Mouse (Mus musculus): ENCODE results near the gene Nrarp. TPM values are rescaled to one million over a fixed set of nuclear protein-coding genes. Genes with fewer than 3 reads are reported as not detected.

Gene Nrarp
- 5.3 to 6.8 TPM (median 6.0 TPM) in 4 replicates for total RNA-seq (2023; ENCODE audit: inconsistent age)

DNA sequence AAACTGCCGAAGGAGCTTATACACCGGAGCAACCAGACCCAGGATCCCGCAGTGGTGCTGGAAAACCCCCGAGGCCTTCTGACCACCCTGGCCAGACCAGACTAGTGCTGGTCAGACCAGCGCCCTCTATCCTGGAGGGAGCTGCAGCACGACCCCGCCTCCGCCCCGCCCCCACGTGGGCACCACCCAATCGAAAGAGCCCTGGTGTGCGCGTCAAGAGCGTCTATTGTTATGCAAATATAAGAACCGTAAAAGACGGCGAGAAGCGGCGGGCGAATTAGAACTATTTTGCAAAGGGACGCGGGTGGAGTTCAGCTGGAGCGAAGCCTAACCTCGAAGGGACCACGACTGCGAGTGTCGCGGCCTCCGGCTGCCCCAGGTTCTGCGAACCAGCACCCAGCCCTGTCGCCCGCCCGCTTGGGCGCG, at the start of gene Nrarp:
Gene Nrarp, plus strand, starts transcription at position 281 of the 426 bp plus-strand sequence.

DNA sequence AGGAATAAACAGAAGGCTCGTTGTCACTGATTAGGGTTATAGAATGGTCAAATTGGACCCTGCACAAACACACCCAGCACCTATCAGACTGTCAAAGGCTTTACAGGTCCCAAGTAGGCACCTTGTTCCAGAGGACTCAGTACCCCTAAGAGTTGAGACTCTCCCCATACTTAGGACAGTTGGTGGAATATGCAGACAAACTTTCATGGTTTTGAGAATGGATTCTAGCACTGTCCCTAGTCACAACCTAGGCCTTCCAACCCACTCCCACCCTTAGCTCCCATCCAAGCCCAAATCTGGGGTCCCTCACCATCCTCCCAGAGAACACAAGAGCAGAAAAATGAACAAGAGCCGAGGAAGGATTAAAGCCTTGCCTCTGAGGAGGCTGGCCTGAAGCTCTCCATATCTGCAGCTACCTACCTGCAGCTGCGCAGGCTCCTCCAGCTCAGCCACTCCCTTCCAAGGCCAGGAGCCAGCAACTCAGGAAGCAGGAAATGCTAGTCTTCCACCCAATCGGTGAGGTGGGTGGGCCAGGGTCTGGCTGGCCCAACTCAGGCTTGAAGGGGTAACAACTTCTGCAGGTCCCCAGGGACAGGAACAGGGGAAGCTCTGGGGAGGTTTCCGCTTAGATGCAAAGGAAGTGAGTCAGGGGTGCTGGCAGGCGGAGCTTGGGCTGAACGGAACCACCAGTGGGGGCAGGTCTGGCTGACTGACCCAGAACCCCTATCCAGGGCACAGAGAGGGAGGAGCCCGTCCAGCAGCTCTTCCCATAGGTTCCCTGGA, 15.8 kb downstream of the Nrarp start, which contains the start of gene Tor4a:
Gene Tor4a, minus strand, starts transcription at position 715 of the 783 bp plus-strand sequence.

DNA sequence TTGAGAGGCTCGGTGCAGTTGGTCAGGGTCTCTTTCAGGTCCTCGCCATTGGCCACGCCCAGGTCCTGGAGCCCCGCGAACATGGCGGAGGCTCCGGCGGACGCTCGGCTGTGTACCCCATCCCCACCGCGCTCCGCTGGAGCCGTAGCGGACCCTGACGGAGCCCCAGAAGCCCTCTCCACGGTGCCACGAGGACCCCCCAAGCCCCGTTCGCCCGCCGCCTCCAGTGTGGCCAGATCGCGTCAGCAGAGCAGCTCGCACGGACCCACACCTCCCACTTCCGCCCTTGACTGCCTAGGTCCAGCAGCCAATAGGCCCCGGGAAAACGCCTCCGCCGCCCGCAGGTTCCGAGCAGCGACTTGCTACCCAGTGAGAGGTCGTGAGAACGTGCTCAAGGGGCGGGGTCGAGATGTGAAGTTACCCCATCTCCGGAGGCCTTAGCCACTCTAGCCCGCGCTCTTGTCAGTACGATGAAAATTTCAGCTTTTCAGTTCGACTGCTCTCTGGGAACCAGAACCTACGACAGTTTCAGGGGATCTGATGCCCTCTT, 30.6 kb downstream of the Nrarp start, which contains the start of gene Nelfb:
Gene Nelfb, minus strand, starts transcription at position 369 of the 550 bp plus-strand sequence.

DNA sequence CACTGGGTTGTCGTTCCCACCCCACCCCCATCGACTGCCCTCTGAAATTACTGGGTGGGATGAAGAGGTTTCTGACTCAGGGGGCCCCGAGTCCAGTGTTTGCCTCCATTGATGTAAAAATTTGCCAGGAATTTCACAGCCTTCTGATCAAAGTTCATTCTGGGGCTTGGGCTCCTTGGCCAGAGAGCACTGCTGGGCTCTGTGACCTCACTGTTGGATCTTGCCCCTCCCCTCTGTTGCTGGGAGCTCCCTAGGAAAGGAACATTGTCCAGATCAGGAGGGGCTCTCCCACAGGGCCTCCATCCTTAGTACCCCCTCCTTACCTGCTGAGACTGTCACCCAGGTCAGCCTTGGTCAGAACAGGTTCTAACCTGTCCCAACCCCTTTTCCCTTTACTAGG, 33.9 kb downstream of the Nrarp start, which contains the start of gene Stpg3:
Gene Stpg3, minus strand, starts transcription at position 194 of the 400 bp plus-strand sequence.

DNA sequence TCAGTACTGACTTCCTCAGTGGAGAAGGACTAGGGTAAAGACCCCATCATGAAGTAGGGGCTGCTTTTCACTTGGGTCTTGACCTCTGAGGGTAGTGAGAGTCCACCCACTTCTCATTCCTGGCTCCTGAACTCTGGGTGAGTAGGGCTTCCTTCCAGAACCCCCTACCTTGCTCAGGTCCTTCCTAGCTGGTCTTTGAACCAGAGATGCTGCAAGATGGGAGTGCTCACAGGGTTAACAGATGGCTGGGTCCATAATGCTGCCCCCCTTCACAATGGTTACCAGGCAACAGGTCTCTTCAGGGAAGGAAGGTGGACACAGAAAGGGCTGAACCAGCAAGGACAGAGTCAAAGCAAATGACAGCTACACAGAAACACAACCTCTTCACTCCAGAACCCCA, 37.9 kb downstream of the Nrarp start, which contains the start of gene Fam166a:
Gene Fam166a, plus strand, starts transcription at position 301 of the 400 bp plus-strand sequence.

DNA sequence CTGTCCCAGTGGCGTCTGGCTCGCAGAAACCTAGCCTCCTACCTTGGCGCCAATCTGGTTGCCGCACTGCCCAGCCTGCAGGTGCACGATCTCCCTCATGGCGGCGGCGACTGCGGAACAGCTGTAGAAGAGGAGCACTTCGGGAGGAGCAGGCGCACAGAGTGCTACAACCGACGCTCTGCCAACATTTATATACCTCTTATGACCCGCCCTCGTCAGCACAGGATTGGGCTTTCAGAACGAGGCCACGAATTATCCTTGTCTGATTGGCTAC, 43.9 kb downstream of the Nrarp start, which contains the start of gene Tubb4b:
Gene Tubb4b, minus strand, starts transcription at position 211 of the 274 bp plus-strand sequence.

Other genes starting within 250 kb of the Nrarp start
- gene Arrdc1, start 245.5 kb upstream of the Nrarp start, total RNA-seq (2023; ENCODE audit: inconsistent age) = 125 to 147 TPM (median 141 TPM) in 4 replicates
- 13.7 to 21.0 TPM (median 17.2 TPM) in 4 replicates for gene Zmynd19, start 231.0 kb upstream of the Nrarp start, total RNA-seq (2023; ENCODE audit: inconsistent age)
- 14.7 to 21.6 TPM (median 15.3 TPM) in 4 replicates for gene Dph7, start 218.4 kb upstream of the Nrarp start, total RNA-seq (2023; ENCODE audit: inconsistent age)
- 19.6 to 23.9 TPM (median 21.2 TPM) in 4 replicates for gene Mrpl41, start 205.7 kb upstream of the Nrarp start, total RNA-seq (2023; ENCODE audit: inconsistent age)
- 117 to 130 TPM (median 125 TPM) in 4 replicates for gene Pnpla7, start 204.7 kb upstream of the Nrarp start, total RNA-seq (2023; ENCODE audit: inconsistent age)
- 39.7 to 51.9 TPM (median 44.9 TPM) in 4 replicates for gene Nsmf, start 126.4 kb upstream of the Nrarp start, total RNA-seq (2023; ENCODE audit: inconsistent age)
- not detected in 4 replicates for gene Entpd8, start 100.5 kb upstream of the Nrarp start, total RNA-seq (2023; ENCODE audit: inconsistent age)
- gene Noxa1, start 85.6 kb upstream of the Nrarp start, total RNA-seq (2023; ENCODE audit: inconsistent age) = not detected in 4 replicates
- gene Tor4a, start 16.1 kb downstream of the Nrarp start, total RNA-seq (2023; ENCODE audit: inconsistent age) = 28.8 to 32.8 TPM (median 31.4 TPM) in 4 replicates
- 71.2 to 97.5 TPM (median 84.8 TPM) in 4 replicates for gene Nelfb, start 30.7 kb downstream of the Nrarp start, total RNA-seq (2023; ENCODE audit: inconsistent age)
- gene Stpg3, start 33.9 kb downstream of the Nrarp start, total RNA-seq (2023; ENCODE audit: inconsistent age) = not detected in 4 replicates
- not detected in 4 replicates for gene Fam166a, start 38.0 kb downstream of the Nrarp start, total RNA-seq (2023; ENCODE audit: inconsistent age)
- gene Tubb4b, start 43.9 kb downstream of the Nrarp start, total RNA-seq (2023; ENCODE audit: inconsistent age) = 114 to 127 TPM (median 119 TPM) in 4 replicates
- not detected in 4 replicates for gene Slc34a3, start 53.6 kb downstream of the Nrarp start, total RNA-seq (2023; ENCODE audit: inconsistent age)
- not detected in 4 replicates for gene Rnf224, start 56.0 kb downstream of the Nrarp start, total RNA-seq (2023; ENCODE audit: inconsistent age)
- gene Rnf208, start 61.5 kb downstream of the Nrarp start, total RNA-seq (2023; ENCODE audit: inconsistent age) = 0.51 TPM in 1 of 4 replicates, not detected in the others
- not detected in 4 replicates for gene Cysrt1, start 61.7 kb downstream of the Nrarp start, total RNA-seq (2023; ENCODE audit: inconsistent age)
- 6.2 to 11.8 TPM (median 9.7 TPM) in 4 replicates for gene AL732309.1, start 66.1 kb downstream of the Nrarp start, total RNA-seq (2023; ENCODE audit: inconsistent age)
- 17.0 to 23.1 TPM (median 22.3 TPM) in 4 replicates for gene Tmem203, start 74.7 kb downstream of the Nrarp start, total RNA-seq (2023; ENCODE audit: inconsistent age)
- 11.7 to 16.8 TPM (median 12.7 TPM) in 4 replicates for gene Tprn, start 81.9 kb downstream of the Nrarp start, total RNA-seq (2023; ENCODE audit: inconsistent age)
- 36.2 to 41.2 TPM (median 39.2 TPM) in 4 replicates for gene Ssna1, start 91.7 kb downstream of the Nrarp start, total RNA-seq (2023; ENCODE audit: inconsistent age)
- gene Anapc2, start 91.7 kb downstream of the Nrarp start, total RNA-seq (2023; ENCODE audit: inconsistent age) = 99.6 to 125 TPM (median 108 TPM) in 4 replicates
- not detected in 4 replicates for gene Tmem210, start 107.4 kb downstream of the Nrarp start, total RNA-seq (2023; ENCODE audit: inconsistent age)
- gene Lrrc26, start 109.2 kb downstream of the Nrarp start, total RNA-seq (2023; ENCODE audit: inconsistent age) = not detected in 4 replicates
- gene Grin1, start 138.4 kb downstream of the Nrarp start, total RNA-seq (2023; ENCODE audit: inconsistent age) = not detected in 4 replicates
- 38.3 to 49.0 TPM (median 42.3 TPM) in 4 replicates for gene Man1b1, start 151.6 kb downstream of the Nrarp start, total RNA-seq (2023; ENCODE audit: inconsistent age)
- 34.8 to 44.7 TPM (median 42.3 TPM) in 4 replicates for gene Dpp7, start 175.6 kb downstream of the Nrarp start, total RNA-seq (2023; ENCODE audit: inconsistent age)
- 29.6 to 32.3 TPM (median 30.7 TPM) in 4 replicates for gene Uap1l1, start 184.9 kb downstream of the Nrarp start, total RNA-seq (2023; ENCODE audit: inconsistent age)
- gene Sapcd2, start 191.6 kb downstream of the Nrarp start, total RNA-seq (2023; ENCODE audit: inconsistent age) = 0.94 to 1.4 TPM (median 1.1 TPM) in 4 replicates
- not detected in 4 replicates for gene Entpd2, start 215.1 kb downstream of the Nrarp start, total RNA-seq (2023; ENCODE audit: inconsistent age)
- gene Npdc1, start 218.6 kb downstream of the Nrarp start, total RNA-seq (2023; ENCODE audit: inconsistent age) = not detected in 4 replicates
- 0.24 TPM in 1 of 4 replicates, not detected in the others for gene Fut7, start 242.5 kb downstream of the Nrarp start, total RNA-seq (2023; ENCODE audit: inconsistent age)
- gene Abca2, start 247.9 kb downstream of the Nrarp start, total RNA-seq (2023; ENCODE audit: inconsistent age) = 36.8 to 44.5 TPM (median 42.0 TPM) in 4 replicates